Mouse (Mus musculus) splenic B cell, adult 2 months (primary cell): ENCODE measurements around the gene Fbxl19.
A peak's percentile ranks its signal among the peaks of the same experiment; 100 is the strongest.

Experiments
- DNase-seq: peaks from one replicate; pipeline ENCODE4 v3.0.0-alpha.2; 2011; ENCODE audit warnings: low read depth, low spot score
- H3K27me3 ChIP-seq: 2 replicates; pipeline ENCODE4 v1.6.1; 2012; ENCODE audit warnings: mild to moderate bottlenecking, low read length, moderate library complexity, mixed read lengths; ENCODE audit not compliant: control insufficient read depth, poor library complexity, insufficient read depth, severe bottlenecking
- H3K36me3 ChIP-seq: 2 replicates; pipeline ENCODE4 v1.6.1; 2012; ENCODE audit warnings: mild to moderate bottlenecking, low read length, moderate library complexity, mixed read lengths; ENCODE audit not compliant: control insufficient read depth, poor library complexity, insufficient read depth, severe bottlenecking

The Fbxl19 gene

GRCm38 (mm10) chr7:127744366-127745045 is at the start of gene Fbxl19:
Gene Fbxl19, plus strand, starts transcription at chr7:127744543.
- peak; percentile 75 for DNase-seq
- peaks cover under 1% of the 10 kb centered on the region; the same call in 1 of the 2 replicates for H3K36me3 ChIP-seq
- no peaks in the 10 kb centered on the region for H3K27me3 ChIP-seq

GRCm38 (mm10) chr7:127698986-127699385 is 45.4 kb upstream of the Fbxl19 start:
- DNase-seq, result no peak
- Histone ChIP-seq H3K27me3 (no peaks in the 10 kb centered on the region), H3K36me3 (no peaks in the 10 kb centered on the region)

- no peak for DNase-seq
- Histone ChIP-seq H3K36me3 (no peaks in the 10 kb centered on the region; the same call in 1 of the 2 replicates), H3K27me3 (no peaks in the 10 kb centered on the region)
These were observed 43.5 kb upstream of the Fbxl19 start for GRCm38 (mm10) chr7:127700712-127701331.

- DNase-seq, result no peak
These were observed 40.7 kb upstream of the Fbxl19 start for GRCm38 (mm10) chr7:127703561-127704178.

GRCm38 (mm10) chr7:127704598-127704997 is 39.7 kb upstream of the Fbxl19 start:
- no peaks in the 10 kb centered on the region; the same call in 1 of the 2 replicates for H3K27me3 ChIP-seq
- no peak for DNase-seq
- peaks cover 3% of the 10 kb centered on the region; the same call in 1 of the 2 replicates for H3K36me3 ChIP-seq

More at GRCm38 (mm10) chr7:127703561-127704178, 40.7 kb upstream of the Fbxl19 start:
- Histone ChIP-seq H3K27me3 (no peaks in the 10 kb centered on the region), H3K36me3 (peaks cover 3% of the 10 kb centered on the region; the same call in 1 of the 2 replicates)

- Histone ChIP-seq H3K27me3 (no peaks in the 10 kb centered on the region; the same call in 1 of the 2 replicates), H3K36me3 (peaks cover 3% of the 10 kb centered on the region; the same call in 1 of the 2 replicates)
- no peak for DNase-seq
These were observed 38.6 kb upstream of the Fbxl19 start for GRCm38 (mm10) chr7:127705706-127706105.

GRCm38 (mm10) chr7:127707045-127707956 is 37.0 kb upstream of the Fbxl19 start:
- peak; percentile 7 for DNase-seq
- Histone ChIP-seq H3K27me3 (no peaks in the 10 kb centered on the region; the same call in 1 of the 2 replicates), H3K36me3 (peaks cover 3% of the 10 kb centered on the region; the same call in 1 of the 2 replicates)

- Histone ChIP-seq H3K27me3 (no peaks in the 10 kb centered on the region; the same call in 1 of the 2 replicates), H3K36me3 (peaks cover 3% of the 10 kb centered on the region; the same call in 1 of the 2 replicates)
- DNase-seq, result no peak
These were observed 36.5 kb upstream of the Fbxl19 start for GRCm38 (mm10) chr7:127707957-127708206.

GRCm38 (mm10) chr7:127708207-127709078 is 35.9 kb upstream of the Fbxl19 start, which contains the start of gene Bcl7c:
Gene Bcl7c, minus strand, starts transcription at chr7:127708933.
- Histone ChIP-seq H3K36me3 (peaks cover 3% of the 10 kb centered on the region; the same call in 1 of the 2 replicates), H3K27me3 (no peaks in the 10 kb centered on the region; the same call in 1 of the 2 replicates)
- DNase-seq, result peak; percentile 90

GRCm38 (mm10) chr7:127709261-127709979 is 34.9 kb upstream of the Fbxl19 start:
- peaks cover 3% of the 10 kb centered on the region; the same call in 1 of the 2 replicates for H3K36me3 ChIP-seq
- DNase-seq, result peak; percentile 8
- H3K27me3 ChIP-seq, result no peaks in the 10 kb centered on the region; the same call in 1 of the 2 replicates

GRCm38 (mm10) chr7:127711031-127711430 is 33.3 kb upstream of the Fbxl19 start:
- Histone ChIP-seq H3K27me3 (no peaks in the 10 kb centered on the region; the same call in 1 of the 2 replicates), H3K36me3 (peaks cover 3% of the 10 kb centered on the region; the same call in 1 of the 2 replicates)
- DNase-seq, result no peak

GRCm38 (mm10) chr7:127711456-127711855 is 32.9 kb upstream of the Fbxl19 start:
- H3K27me3 ChIP-seq, result no peaks in the 10 kb centered on the region; the same call in 1 of the 2 replicates
- H3K36me3 ChIP-seq, result peaks cover under 1% of the 10 kb centered on the region; the same call in 1 of the 2 replicates
- DNase-seq, result no peak
